Mouse (Mus musculus) embryonic facial prominence, embryonic 14.5 days (tissue): ENCODE data around the gene 4632433K11Rik. TPM values are rescaled to one million over a fixed set of nuclear protein-coding genes. Genes with fewer than 3 reads are reported as not detected.
A peak's percentile ranks its signal among the peaks of the same experiment; 100 is the strongest.
"Not testable (repeated sequence)": the region's sequence is repeated elsewhere in the genome, so short reads cannot be mapped to it uniquely, and the experiment has no call there.

ENCODE experiments used
- ATAC-seq: fragments of 200-750 bp; cut with Nextera tagmentation; 2 replicates; pipeline ENCODE4 v1.8.0; 2017; ENCODE audit warnings: low read depth, moderate number of reproducible peaks, moderate TSS enrichment
- DNase-seq: peaks from one replicate; pipeline ENCODE4 v3.0.0-alpha.2; 2015; ENCODE audit warnings: low spot score
- H3K27ac ChIP-seq: fragments of 300-500 bp; sonication (generic); replicated peaks from 2 replicates; pipeline ENCODE4 v1.5.1; 2014; ENCODE audit warnings: low read depth, mild to moderate bottlenecking, low read length, moderate library complexity
- H3K27me3 ChIP-seq: fragments of 300-500 bp; sonication (generic); replicated peaks from 2 replicates; pipeline ENCODE4 v1.6.1; 2014; ENCODE audit warnings: low read length; ENCODE audit not compliant: control insufficient read depth, insufficient read depth
- H3K36me3 ChIP-seq: fragments of 300-500 bp; sonication (generic); 2 replicates; pipeline ENCODE4 v1.6.1; 2014; ENCODE audit warnings: low read length, mixed read lengths; ENCODE audit not compliant: control insufficient read depth, insufficient read depth
- H3K4me1 ChIP-seq: fragments of 300-500 bp; sonication (generic); 2 replicates; pipeline ENCODE4 v1.6.1; 2014; ENCODE audit warnings: antibody characterized with exemption, low read length; ENCODE audit not compliant: control insufficient read depth, insufficient read depth
- H3K4me2 ChIP-seq: fragments of 300-500 bp; sonication (generic); 2 replicates; pipeline ENCODE4 v1.6.1; 2014; ENCODE audit warnings: low read depth, mild to moderate bottlenecking, low read length, moderate library complexity, mixed read lengths
- H3K4me3 ChIP-seq: fragments of 300-500 bp; sonication (generic); 2 replicates; pipeline ENCODE4 v1.5.1; 2014; ENCODE audit warnings: low read depth, mild to moderate bottlenecking, low read length
- H3K9ac ChIP-seq: fragments of 300-500 bp; sonication (generic); 2 replicates; pipeline ENCODE4 v1.6.1; 2014; ENCODE audit warnings: low read depth, mild to moderate bottlenecking, low read length, moderate library complexity, mixed read lengths
- H3K9me3 ChIP-seq: fragments of 300-500 bp; sonication (generic); 2 replicates; pipeline ENCODE4 v1.6.1; 2016; ENCODE audit warnings: low read length; ENCODE audit not compliant: control insufficient read depth
- WGBS: fragments of 180-500 bp; shearing (Covaris S2); extraction: QIAGEN DNeasy Blood & Tissue Kit; methylation state at CpG from one replicate; pipeline ENCODE4 v1.1.7; 2014; 5-methylcytosine and 5-hydroxymethylcytosine counted together
- polyA plus RNA-seq: library from polyadenylated mRNA; unstranded; fragments of >200 nt; fragmentation: Nextera tagmentation; extraction: Ambion mirVana; gene quantifications from 2 replicates; pipeline ENCODE4 v1.2.1, GENCODE M21; 2014

The 4632433K11Rik gene
- polyA plus RNA-seq, 1 experiment from 2014 or later: not detected

- WGBS: 95% methylated on average over 6 of the region's 6 CpGs
- Histone ChIP-seq H3K4me3 (no peak overlapping the region), H3K27ac (no peak overlapping the region), H3K4me1 (peaks cover 14% of the 10 kb centered on the region), H3K4me2 (no peak overlapping the region), H3K36me3 (peaks cover 36% of the 10 kb centered on the region), H3K9me3 (no peaks in the 10 kb centered on the region), H3K9ac (no peak overlapping the region), H3K27me3 (no peaks in the 10 kb centered on the region)
- ATAC-seq (no peak), DNase-seq (no peak)
Measured at GRCm38 (mm10) chr7:5064886-5065285, 31.0 kb downstream of the 4632433K11Rik start.

- Histone ChIP-seq H3K4me3 (no peak overlapping the region), H3K9ac (no peak overlapping the region), H3K36me3 (peaks cover 95% of the 10 kb centered on the region), H3K9me3 (no peaks in the 10 kb centered on the region), H3K4me2 (no peak overlapping the region), H3K27ac (no peak overlapping the region), H3K4me1 (no peaks in the 10 kb centered on the region), H3K27me3 (no peaks in the 10 kb centered on the region)
- 83% methylated on average over 1 of the region's 1 CpGs for WGBS
- ATAC-seq (no peak), DNase-seq (no peak)
Measured at GRCm38 (mm10) chr7:5073586-5073985, 39.7 kb downstream of the 4632433K11Rik start.

GRCm38 (mm10) chr7:5074984-5075383 lies 41.1 kb downstream of the 4632433K11Rik start:
- no peaks in the 10 kb centered on the region for H3K9me3 ChIP-seq
- peaks cover 89% of the 10 kb centered on the region for H3K36me3 ChIP-seq
- H3K27ac ChIP-seq: no peak overlapping the region
- ATAC-seq: no peak
- H3K27me3 ChIP-seq: no peaks in the 10 kb centered on the region
- no peak overlapping the region for H3K4me3 ChIP-seq
- WGBS: 91% methylated on average over 5 of the region's 5 CpGs
- DNase-seq: no peak
- H3K4me1 ChIP-seq: no peaks in the 10 kb centered on the region
- no peak overlapping the region for H3K9ac ChIP-seq
- no peak overlapping the region for H3K4me2 ChIP-seq

- H3K27me3 ChIP-seq: no peaks in the 10 kb centered on the region
- no peak overlapping the region for H3K4me3 ChIP-seq
- H3K9ac ChIP-seq: no peak overlapping the region
- no peak for DNase-seq
- peaks cover 73% of the 10 kb centered on the region for H3K36me3 ChIP-seq
- no peak for ATAC-seq
- H3K4me2 ChIP-seq: no peak overlapping the region
- H3K27ac ChIP-seq: no peak overlapping the region
- peaks cover 9% of the 10 kb centered on the region; the same call in 1 of the 2 replicates for H3K4me1 ChIP-seq
- H3K9me3 ChIP-seq: no peaks in the 10 kb centered on the region
- whole genome bisulfite sequencing: 85% methylated on average over 2 of the region's 2 CpGs
Measured at GRCm38 (mm10) chr7:5076931-5077330, 43.0 kb downstream of the 4632433K11Rik start.

- not testable (repeated sequence) for ATAC-seq, DNase-seq, H3K9me3 ChIP-seq, H3K4me1 ChIP-seq, H3K27me3 ChIP-seq
- Histone ChIP-seq H3K4me3 (peak overlapping the region; percentile 100), H3K9ac (peak overlapping the region; percentile 98), H3K4me2 (peak overlapping the region; percentile 69), H3K27ac (peak overlapping the region; percentile 94), H3K36me3 (peaks cover 64% of the 10 kb centered on the region)
- WGBS: 36% methylated on average over 9 of the region's 13 CpGs
Measured at GRCm38 (mm10) chr7:5079365-5080009, 45.6 kb downstream of the 4632433K11Rik start.

- H3K27ac ChIP-seq: peak within 1 kb of the TSS; percentile 94
- DNase-seq (peak; percentile 98), ATAC-seq (peak; percentile 98)
- H3K27me3 ChIP-seq: no peaks in the 10 kb centered on the region
- peak within 1 kb of the TSS; percentile 69 for H3K4me2 ChIP-seq
- H3K9me3 ChIP-seq: no peaks in the 10 kb centered on the region
- peak within 1 kb of the TSS; percentile 98 for H3K9ac ChIP-seq
- H3K4me1 ChIP-seq: peaks cover 10% of the 10 kb centered on the region; the same call in 1 of the 2 replicates
- H3K36me3 ChIP-seq: peaks cover 64% of the 10 kb centered on the region
- 2% methylated on average over 18 of the region's 81 CpGs for WGBS
- peak within 1 kb of the TSS; percentile 100 for H3K4me3 ChIP-seq
Measured at GRCm38 (mm10) chr7:5080010-5080751, 46.3 kb downstream of the 4632433K11Rik start, which contains the start of gene Epn1. Gene Epn1 (plus strand): TSS chr7:5080235.

GRCm38 (mm10) chr7:5080815-5081214 lies 46.9 kb downstream of the 4632433K11Rik start:
- 8% methylated on average over 6 of the region's 6 CpGs for WGBS
- H3K4me1 ChIP-seq: peaks cover 10% of the 10 kb centered on the region; the same call in 1 of the 2 replicates

GRCm38 (mm10) chr7:5081241-5081640 lies 47.3 kb downstream of the 4632433K11Rik start:
- Histone ChIP-seq H3K4me3 (peak overlapping the region; percentile 100), H3K27me3 (no peaks in the 10 kb centered on the region), H3K36me3 (peaks cover 65% of the 10 kb centered on the region), H3K27ac (no peak overlapping the region), H3K9me3 (no peaks in the 10 kb centered on the region), H3K9ac (peak overlapping the region; percentile 98), H3K4me1 (peaks cover 10% of the 10 kb centered on the region; the same call in 1 of the 2 replicates), H3K4me2 (peak overlapping the region; percentile 69)
- ATAC-seq (no peak), DNase-seq (no peak)
- WGBS: 72% methylated on average over 6 of the region's 6 CpGs

More at GRCm38 (mm10) chr7:5080815-5081214, 46.9 kb downstream of the 4632433K11Rik start:
- peak overlapping the region; percentile 69 for H3K4me2 ChIP-seq
- no peaks in the 10 kb centered on the region for H3K27me3 ChIP-seq
- H3K36me3 ChIP-seq: peaks cover 65% of the 10 kb centered on the region
- DNase-seq (no peak), ATAC-seq (no peak)
- peak overlapping the region; percentile 100 for H3K4me3 ChIP-seq
- H3K27ac ChIP-seq: peak overlapping the region; percentile 94
- H3K9me3 ChIP-seq: no peaks in the 10 kb centered on the region
- H3K9ac ChIP-seq: peak overlapping the region; percentile 98
